8 mouse cellular contexts compared by ENCODE assay signal in genomic region chr11:116671845-116672434, GRCm38 (mm10). TPM values are rescaled to one million over a fixed set of nuclear protein-coding genes. Genes with fewer than 3 reads are reported as not detected.
DNase-seq lines count a peak whose midpoint lies in the region; ATAC-seq and TF ChIP-seq lines count a peak whose summit lies in the region.

No protein-coding gene starts in this region.

- H3K27me3 ChIP-seq in forebrain, embryonic 12.5 days: peaks cover 4% of the 10 kb centered on the region; the same call in 1 of the 2 replicates
- H3K27me3 ChIP-seq in liver, embryonic 11.5 days (replicated peaks; ENCODE audit: control insufficient read depth, insufficient read depth, low read length): no peaks in the 10 kb centered on the region

- TF ChIP-seq CTCF in gastrocnemius, adult 2 months (IDR thresholded peaks at IDR 0.05): no peak

- peak overlapping the region; percentile 90 for H3K4me2 ChIP-seq in forebrain, embryonic 12.5 days
- peak overlapping the region; percentile 82 for H3K4me2 ChIP-seq in liver, embryonic 11.5 days

- WGBS in forebrain, embryonic 12.5 days: under 1% methylated on average over 24 of the region's 24 CpGs
- under 1% methylated on average over 24 of the region's 24 CpGs for WGBS in liver, embryonic 11.5 days

- no peaks in the 10 kb centered on the region for H3K9me3 ChIP-seq in forebrain, embryonic 12.5 days
- H3K9me3 ChIP-seq in liver, embryonic 11.5 days (ENCODE audit: control insufficient read depth, low read length): no peaks in the 10 kb centered on the region

- peak; percentile 18 for DNase-seq in gastrocnemius, adult 2 months
- DNase-seq in gastrocnemius, postnatal 4 days (ENCODE audit: low spot score in 2 of 2): no peak
- no peak for DNase-seq in liver, embryonic 11.5 days (ENCODE audit: low spot score)
- no peak for DNase-seq in ovary, postnatal 10 days (ENCODE audit: low spot score)
- DNase-seq in left cerebral cortex, postnatal 4 days: no peak
- no peak for DNase-seq in natural killer cell, adult 2 months (ENCODE audit: low spot score in 2 of 2)

- peaks cover 43% of the 10 kb centered on the region for H3K4me1 ChIP-seq in forebrain, embryonic 12.5 days
- H3K4me1 ChIP-seq in liver, embryonic 11.5 days (replicated peaks; ENCODE audit: control insufficient read depth, insufficient read depth, low read length): peaks cover 33% of the 10 kb centered on the region

- peak overlapping the region; percentile 91 for H3K27ac ChIP-seq in gastrocnemius, adult 2 months
- H3K27ac ChIP-seq in forebrain, embryonic 12.5 days: peak overlapping the region; percentile 19; the same call in 1 of the 2 replicates
- peak overlapping the region; percentile 77 for H3K27ac ChIP-seq in liver, embryonic 11.5 days (ENCODE audit: low read depth, low read length)

- H3K36me3 ChIP-seq in forebrain, embryonic 12.5 days (replicated peaks): peaks cover 36% of the 10 kb centered on the region
- H3K36me3 ChIP-seq in liver, embryonic 11.5 days (ENCODE audit: control insufficient read depth, insufficient read depth, low read length): peaks cover 37% of the 10 kb centered on the region

- intact Hi-C loops in gastrocnemius, adult 2 months (cut with DNase I): loop anchor here (1.0 kb wide), 2 partner anchors 29 to 136 kb away; no protein-coding TSS in a partner anchor
- intact Hi-C loops in left cerebral cortex, postnatal 4 days (cut with DNase I): no loop called here

- peak overlapping the region; percentile 91 for H3K4me3 ChIP-seq in gastrocnemius, adult 2 months
- peak overlapping the region; percentile 83 for H3K4me3 ChIP-seq in forebrain, embryonic 12.5 days (replicated peaks)
- H3K4me3 ChIP-seq in liver, embryonic 11.5 days (ENCODE audit: low read depth, low read length): peak overlapping the region; percentile 81

- peak; percentile 21 for ATAC-seq in CD4-positive, CD25-positive, alpha-beta regulatory T cell, adult 4 months
- peak; percentile 34 for ATAC-seq in forebrain, embryonic 12.5 days (ENCODE audit: low FRiP score)
- ATAC-seq in liver, embryonic 11.5 days (replicated peaks; ENCODE audit: low FRiP score): 0 out of 2 replicates have a peak, but pooled peaks have one; percentile 0

- peak overlapping the region; percentile 91 for H3K9ac ChIP-seq in forebrain, embryonic 12.5 days
- peak overlapping the region; percentile 94 for H3K9ac ChIP-seq in liver, embryonic 11.5 days (ENCODE audit: low read depth, low read length)

RNA-seq across cellular contexts. Expression of gene Cygb, which starts 17.8 kb away (rescaled TPM):
- total RNA-seq in gastrocnemius, adult 2 months (2021): 10 to 100 TPM in 1 of 2 experiments, 1 to 10 TPM in 1; 9.6 to 14.7 TPM
- total RNA-seq in gastrocnemius, postnatal 4 days (2021): 10 to 100 TPM; 26.5 to 30.5 TPM
- not detected for polyA plus RNA-seq in CD4-positive, CD25-positive, alpha-beta regulatory T cell, adult 4 months (2017; shearing (Covaris generic))
- 4.2 and 4.3 TPM in 2 replicates for polyA plus RNA-seq in forebrain, embryonic 12.5 days (2016; fragmentation: Nextera tagmentation; extraction: Ambion mirVana)
- 2.0 and 2.5 TPM in 2 replicates for polyA plus RNA-seq in liver, embryonic 11.5 days (2014; fragmentation: Nextera tagmentation; extraction: Ambion mirVana)
- 10 to 100 TPM; 17.1 to 20.6 TPM for total RNA-seq in left cerebral cortex, postnatal 4 days (2021)

RNA-seq across cellular contexts. Expression of gene Prcd, which starts 18.6 kb away (rescaled TPM):
- 1 to 10 TPM in 1 of 2 experiments, not detected in 1; 1.0 TPM for total RNA-seq in gastrocnemius, adult 2 months (2021)
- total RNA-seq in gastrocnemius, postnatal 4 days (2021): under 1 TPM; 0.86 to 0.91 TPM
- polyA plus RNA-seq in CD4-positive, CD25-positive, alpha-beta regulatory T cell, adult 4 months (2017; shearing (Covaris generic)): not detected
- polyA plus RNA-seq in forebrain, embryonic 12.5 days (2016; fragmentation: Nextera tagmentation; extraction: Ambion mirVana): 0.76 and 1.3 TPM in 2 replicates
- 0.62 and 0.74 TPM in 2 replicates for polyA plus RNA-seq in liver, embryonic 11.5 days (2014; fragmentation: Nextera tagmentation; extraction: Ambion mirVana)
- total RNA-seq in left cerebral cortex, postnatal 4 days (2021): 1 to 10 TPM in 1 of 2 experiments, under 1 TPM in 1; 0.98 to 2.2 TPM

RNA-seq across cellular contexts. Expression of gene Rhbdf2, which starts 45.1 kb away (rescaled TPM):
- 10 to 100 TPM; 11.6 to 14.4 TPM for total RNA-seq in gastrocnemius, adult 2 months (2021)
- total RNA-seq in gastrocnemius, postnatal 4 days (2021): 1 to 10 TPM; 7.4 to 9.1 TPM
- 1 to 10 TPM; 3.3 to 4.3 TPM for polyA plus RNA-seq in CD4-positive, CD25-positive, alpha-beta regulatory T cell, adult 4 months (2017; shearing (Covaris generic))
- polyA plus RNA-seq in forebrain, embryonic 12.5 days (2016; fragmentation: Nextera tagmentation; extraction: Ambion mirVana): 1.4 and 1.9 TPM in 2 replicates
- polyA plus RNA-seq in liver, embryonic 11.5 days (2014; fragmentation: Nextera tagmentation; extraction: Ambion mirVana): 9.9 and 10.6 TPM in 2 replicates
- total RNA-seq in left cerebral cortex, postnatal 4 days (2021): 1 to 10 TPM in 1 of 2 experiments, under 1 TPM in 1; 0.90 to 1.5 TPM

Comparison
In these comparisons a context has a peak if more than half of its experiments do, and no peak if none do; other contexts are left out.
1. H3K27ac ChIP-seq: peak in every context shown above with its lines; median percentile 91 in gastrocnemius, adult 2 months; 77 in liver, embryonic 11.5 days; 19 in forebrain, embryonic 12.5 days.